Mouse (Mus musculus) heart, postnatal 0 days (tissue): ENCODE data around the gene Ubl7.

Experiments
- CTCF ChIP-seq: IDR thresholded peaks from 2 replicates; pipeline ENCODE4 v1.5.1; 2016; ENCODE audit warnings: antibody characterized with exemption, control low read depth, low read depth
- EP300 ChIP-seq: IDR thresholded peaks from 2 replicates; pipeline ENCODE4 v1.6.1; 2016; ENCODE audit warnings: antibody characterized with exemption, low read depth

DNA sequence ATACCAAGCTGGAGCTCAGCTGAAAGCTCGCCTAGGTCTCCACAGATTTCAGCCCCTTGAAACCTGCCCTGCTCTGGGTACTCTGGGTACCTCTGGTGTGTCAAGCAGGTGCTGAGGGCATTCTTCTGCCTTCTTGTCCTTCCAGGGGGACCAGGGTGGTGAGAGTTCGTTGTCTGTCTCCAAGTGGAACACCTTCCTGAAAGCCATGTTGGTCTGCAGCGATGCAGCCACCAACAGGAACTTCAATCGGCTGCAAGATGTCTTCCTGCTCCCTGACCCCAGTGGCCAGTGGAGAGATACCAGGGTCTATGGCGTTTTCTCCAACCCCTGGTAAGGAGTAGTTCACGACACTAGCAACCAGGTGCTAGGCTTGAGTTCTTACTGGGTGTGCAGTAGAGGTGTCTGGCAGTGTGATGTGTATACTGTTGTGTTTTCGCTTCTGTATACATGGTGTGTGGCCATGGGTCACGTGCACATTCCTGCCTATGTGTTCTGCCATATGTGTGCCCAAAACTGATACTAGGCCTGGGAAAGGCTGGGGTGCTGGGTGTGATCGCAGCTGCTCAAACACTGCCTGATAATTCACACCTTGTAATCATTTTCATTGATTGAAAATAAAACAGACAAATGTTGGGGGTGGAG is 45.5 kb downstream of the Ubl7 start:
- TF ChIP-seq CTCF (no peak), EP300 (no peak)
